Mouse (Mus musculus): ENCODE measurements around the gene Slc17a8. TPM values are rescaled to one million over a fixed set of nuclear protein-coding genes. Genes with fewer than 3 reads are reported as not detected.
"Not testable (repeated sequence)": the region's sequence is repeated elsewhere in the genome, so short reads cannot be mapped to it uniquely, and the experiment has no call there.

The Slc17a8 gene
- under 1 TPM in 1 of 2 experiments, not detected in 1; 0.04 TPM for total RNA-seq (2021)
- long read RNA-seq, experiment 1, result 0 reads
- long read RNA-seq, experiment 2, result 0 reads

DNA sequence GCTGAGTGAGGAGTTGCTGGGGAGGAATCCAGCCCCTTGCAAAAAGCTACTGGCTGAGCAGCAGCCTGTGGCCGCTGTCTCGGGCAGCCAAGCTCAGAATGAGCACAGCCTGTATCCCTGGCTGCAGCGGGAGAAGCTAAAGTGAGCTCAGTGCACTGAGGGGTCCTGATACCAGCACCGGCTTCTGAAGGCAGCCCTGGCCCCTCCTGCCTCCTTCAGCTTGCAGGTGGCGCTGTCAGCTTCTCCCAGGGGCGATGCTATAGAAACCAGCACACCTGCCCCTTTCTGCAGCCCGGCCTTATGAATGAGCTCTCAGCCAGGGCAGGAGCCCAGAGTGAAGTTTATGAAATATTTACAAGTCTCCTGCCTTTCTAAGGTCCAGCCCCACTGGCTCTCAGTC is at the start of gene Slc17a8:
Slc17a8 (minus strand) TSS at position 125 of the 400 bp plus-strand sequence.
- no peak for DNase-seq
- intact Hi-C loops (cut with DNase I; ENCODE audit: low total_unique reads), result no loop called here

DNA sequence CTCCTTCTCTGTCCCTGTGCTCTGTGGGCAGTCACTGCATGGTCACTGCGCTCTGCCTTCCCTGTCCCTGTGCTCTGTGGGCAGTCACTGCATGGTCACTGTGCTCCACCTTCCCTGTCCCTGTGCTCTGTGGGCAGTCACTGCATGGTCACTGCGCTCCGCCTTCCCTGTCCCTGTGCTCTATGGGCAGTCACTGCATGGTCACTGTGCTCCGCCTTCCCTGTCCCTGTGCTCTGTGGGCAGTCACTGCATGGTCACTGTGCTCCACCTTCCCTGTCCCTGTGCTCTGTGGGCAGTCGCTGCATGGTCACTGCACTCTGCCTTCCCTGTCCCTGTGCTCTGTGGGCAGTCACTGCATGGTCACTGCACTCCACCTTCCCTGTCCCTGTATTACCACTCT is 49.3 kb upstream of the Slc17a8 start:
- DNase-seq; intact Hi-C loops (cut with DNase I; ENCODE audit: low total_unique reads): not testable (repeated sequence)

DNA sequence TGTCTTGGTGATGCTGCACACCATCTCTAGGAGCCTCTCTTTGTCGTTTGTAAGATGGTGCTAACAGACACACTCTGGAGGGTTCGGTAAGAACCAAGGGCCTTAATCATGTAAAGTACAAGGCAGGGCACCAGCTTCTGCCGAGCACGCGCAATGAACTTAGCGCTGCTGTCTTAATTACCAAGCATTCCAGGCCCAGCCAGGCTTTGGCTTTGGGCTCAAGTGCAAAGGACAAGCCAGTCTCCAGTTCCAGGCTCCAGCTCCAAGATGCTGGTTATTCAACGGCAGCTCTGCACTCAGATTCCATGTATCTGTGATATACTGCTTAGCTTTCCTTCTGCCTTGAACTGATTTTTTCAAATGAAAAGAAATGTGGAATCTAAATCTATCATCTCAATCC is 46.5 kb upstream of the Slc17a8 start:
- intact Hi-C loops (cut with DNase I; ENCODE audit: low total_unique reads), result no loop called here
- no peak for DNase-seq

DNA sequence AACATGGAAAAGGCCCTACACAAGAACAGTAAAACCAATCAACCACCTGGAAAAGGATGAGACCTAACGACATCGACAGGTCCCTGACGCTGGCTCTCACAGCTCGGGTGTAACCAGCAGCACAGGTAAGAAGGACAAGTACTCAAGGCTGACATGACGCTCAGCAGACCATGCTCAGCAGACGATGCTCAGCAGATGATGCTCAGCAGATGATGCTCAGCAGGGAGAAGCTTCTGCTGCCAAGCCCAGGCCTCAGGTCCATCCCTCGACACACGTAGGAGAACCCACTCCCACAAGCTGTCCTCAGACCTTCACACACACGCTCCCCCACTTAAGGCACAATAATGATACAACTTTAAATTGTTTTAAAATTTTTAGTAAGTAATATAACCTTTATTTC is 44.6 kb upstream of the Slc17a8 start:
- intact Hi-C loops (cut with DNase I; ENCODE audit: low total_unique reads), result no loop called here
- no peak for DNase-seq

DNA sequence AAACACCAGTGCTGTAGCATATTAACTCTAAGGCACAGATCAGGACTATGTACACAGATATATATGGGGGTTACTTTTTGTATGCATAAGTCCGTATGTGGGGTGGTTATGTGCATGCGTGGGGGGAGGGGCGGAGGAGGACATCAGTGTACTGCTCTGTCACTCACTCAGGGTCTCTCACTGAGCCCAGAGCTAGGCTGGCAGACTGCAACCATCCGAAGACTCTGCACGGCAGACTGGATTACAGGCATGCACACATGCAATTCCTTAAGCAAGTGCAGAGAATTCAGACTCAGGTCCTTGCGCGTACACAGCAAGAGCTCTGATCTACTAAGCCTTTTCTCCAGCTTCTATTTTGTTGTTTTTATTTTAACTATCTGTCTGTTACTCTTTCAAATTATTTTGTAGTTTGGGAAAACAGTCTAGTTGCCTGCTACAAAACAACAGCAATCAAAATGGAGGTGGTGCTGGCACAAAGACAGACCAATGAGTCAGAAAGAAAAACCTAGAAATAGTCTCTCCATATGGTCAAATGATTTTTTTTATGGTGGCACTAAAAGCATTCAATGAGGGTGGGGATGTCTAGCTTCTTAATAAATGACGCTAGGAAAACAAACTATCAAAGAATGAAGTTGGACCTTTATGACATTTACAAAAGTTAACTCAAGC is 44.1 kb upstream of the Slc17a8 start:
- intact Hi-C loops (cut with DNase I; ENCODE audit: low total_unique reads), result no loop called here
- no peak for DNase-seq

DNA sequence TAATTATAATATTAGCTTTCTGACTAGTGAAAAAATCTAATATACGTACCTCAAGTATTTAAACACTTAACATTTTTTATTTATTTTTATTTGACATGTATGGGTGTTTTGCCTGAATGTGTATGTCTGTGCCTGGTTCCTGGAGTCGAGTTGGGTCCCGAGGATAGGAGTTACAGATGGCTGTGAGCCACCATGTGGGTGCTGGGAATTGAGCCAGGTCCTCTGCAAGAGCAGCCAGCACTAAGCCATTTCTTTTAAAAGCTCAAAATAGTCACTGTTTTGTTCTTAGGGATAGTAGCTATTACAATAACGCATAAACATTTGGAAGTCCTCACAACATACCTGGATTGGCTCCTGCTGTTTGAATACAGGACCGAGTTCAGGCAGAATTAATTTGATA is 35.3 kb upstream of the Slc17a8 start:
- DNase-seq, result no peak
- intact Hi-C loops (cut with DNase I; ENCODE audit: low total_unique reads), result no loop called here

DNA sequence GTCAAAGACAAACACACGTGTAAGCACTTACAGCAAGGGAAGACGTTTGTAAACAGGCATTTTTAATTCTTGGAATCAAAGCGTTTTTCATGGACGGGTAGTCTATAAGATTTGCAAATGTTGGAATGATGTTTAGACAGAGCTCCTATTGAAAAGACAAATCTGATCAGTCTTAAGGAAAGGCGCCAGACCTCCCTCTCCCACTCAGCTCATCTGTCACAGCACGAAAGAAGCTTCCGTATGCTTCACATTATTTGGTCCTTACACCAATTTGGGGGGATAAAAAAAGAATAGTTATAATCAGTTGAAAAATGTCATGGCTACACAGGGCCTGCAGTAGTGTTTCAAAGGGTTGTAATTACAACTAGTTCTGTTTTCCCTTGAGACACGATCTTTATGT is 31.9 kb upstream of the Slc17a8 start:
- no peak for DNase-seq
- intact Hi-C loops (cut with DNase I; ENCODE audit: low total_unique reads), result no loop called here

DNA sequence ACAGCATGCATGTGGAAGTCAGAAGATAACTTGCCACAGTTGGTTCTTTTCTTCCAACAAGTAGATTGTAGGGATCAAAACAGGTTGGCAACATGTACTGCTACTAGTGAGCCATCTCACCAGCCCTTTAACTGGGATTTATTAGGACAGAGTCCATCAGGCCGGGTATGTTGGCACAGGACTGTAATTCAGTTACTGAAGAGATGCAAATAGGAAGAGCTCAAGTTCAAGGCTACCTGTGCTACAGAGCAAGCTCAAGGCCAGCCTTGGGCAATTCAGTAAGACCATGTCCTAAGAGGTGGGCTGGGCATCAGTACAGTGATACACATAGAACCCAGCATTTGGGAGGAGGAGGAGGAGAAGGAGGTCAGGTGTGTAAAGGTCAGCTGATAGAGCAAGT is 30.6 kb upstream of the Slc17a8 start:
- no peak for DNase-seq
- intact Hi-C loops (cut with DNase I; ENCODE audit: low total_unique reads), result no loop called here

DNA sequence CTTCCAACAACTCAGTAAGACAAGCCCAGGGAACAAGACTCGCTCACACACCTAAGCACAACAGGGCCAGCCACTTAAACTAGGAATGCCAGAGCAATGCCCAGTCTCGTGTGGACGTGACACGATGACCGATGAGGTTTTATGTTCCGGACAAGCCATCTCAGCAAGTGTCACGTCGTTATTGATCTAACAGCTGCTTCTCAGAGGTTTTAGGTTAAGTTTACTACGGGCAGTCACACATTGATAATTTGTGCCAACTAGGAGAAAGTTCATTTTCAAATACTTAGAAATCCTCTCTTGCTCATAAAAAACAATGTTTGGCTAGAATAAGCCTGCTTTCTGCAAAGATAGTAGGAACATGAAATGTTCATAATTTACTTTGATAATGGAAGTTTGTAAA is 25.9 kb upstream of the Slc17a8 start:
- intact Hi-C loops (cut with DNase I; ENCODE audit: low total_unique reads), result no loop called here
- no peak for DNase-seq

DNA sequence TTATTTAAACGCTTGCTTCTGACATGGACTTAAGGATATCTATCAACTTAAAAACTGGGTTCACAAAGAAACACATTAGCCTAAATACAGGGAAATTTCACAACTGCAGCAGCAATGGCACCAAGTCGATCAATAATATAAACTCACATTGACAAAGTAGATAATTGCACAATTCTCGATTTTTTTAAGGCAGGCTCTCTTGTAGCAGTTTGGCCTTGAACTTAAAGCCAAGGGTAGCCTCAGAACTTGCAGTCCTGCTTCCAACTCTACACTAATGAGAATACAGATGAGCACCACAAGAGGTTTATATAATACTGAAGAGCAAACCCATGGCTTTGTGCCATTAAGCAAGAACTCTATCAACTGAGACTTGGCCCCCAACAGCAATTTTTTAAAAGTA is 15.9 kb upstream of the Slc17a8 start:
- no peak for DNase-seq
- intact Hi-C loops (cut with DNase I; ENCODE audit: low total_unique reads), result no loop called here

DNA sequence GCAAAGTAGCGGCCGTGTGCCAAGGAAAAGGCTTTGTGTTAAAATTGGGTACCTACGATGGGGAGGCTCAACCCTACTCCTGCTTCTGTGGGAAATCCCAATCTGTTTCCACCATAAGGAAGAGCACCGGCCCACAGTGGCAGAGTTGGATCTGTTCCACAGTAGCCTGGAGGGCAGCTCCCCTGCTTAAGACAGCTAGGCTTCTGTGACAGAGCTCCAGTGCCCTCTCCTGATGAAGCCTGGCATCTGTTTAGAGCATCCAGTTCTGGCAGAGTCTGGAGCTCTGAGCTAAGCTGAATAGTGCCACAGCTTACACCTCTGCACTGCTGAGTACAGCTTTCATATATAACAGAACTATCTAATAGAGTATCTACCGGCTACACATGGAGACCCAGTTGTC is 14.0 kb upstream of the Slc17a8 start:
- intact Hi-C loops (cut with DNase I; ENCODE audit: low total_unique reads), result no loop called here
- no peak for DNase-seq

DNA sequence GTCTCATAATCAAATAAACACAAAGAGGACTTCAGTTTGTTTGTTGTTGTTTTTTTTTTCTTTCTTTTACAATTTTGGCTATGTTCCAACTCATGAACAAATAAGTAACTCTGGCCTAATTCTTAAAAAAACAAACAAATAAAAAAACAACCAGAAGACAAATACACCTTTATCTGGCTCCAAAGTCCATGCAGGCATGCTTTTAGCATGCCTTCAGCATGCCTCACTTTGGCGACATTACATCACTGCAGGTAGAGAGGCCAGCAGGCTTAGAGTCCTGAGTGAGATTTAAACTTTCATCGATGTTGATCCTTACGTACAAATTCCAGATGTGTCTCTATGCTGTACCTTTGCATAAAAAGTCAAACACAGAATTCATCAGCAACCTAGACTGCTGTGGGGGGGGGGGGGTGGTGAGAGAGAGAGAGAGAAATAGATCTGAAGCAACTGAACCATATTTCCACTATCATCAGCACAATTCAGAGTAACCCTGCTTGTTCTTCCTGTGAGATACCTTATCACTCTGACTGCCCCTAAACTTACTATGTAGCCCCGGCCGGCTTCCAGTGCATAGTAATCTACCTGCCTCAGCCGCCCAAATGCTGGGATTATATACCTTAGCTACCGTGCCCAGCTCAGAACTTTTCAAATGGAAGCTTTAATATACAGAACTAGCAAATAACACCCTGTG is 12.8 kb upstream of the Slc17a8 start:
- no peak for DNase-seq
- intact Hi-C loops (cut with DNase I; ENCODE audit: low total_unique reads), result loop anchor here (5.0 kb wide), 1 partner anchor 307 kb away; no protein-coding TSS in a partner anchor

DNA sequence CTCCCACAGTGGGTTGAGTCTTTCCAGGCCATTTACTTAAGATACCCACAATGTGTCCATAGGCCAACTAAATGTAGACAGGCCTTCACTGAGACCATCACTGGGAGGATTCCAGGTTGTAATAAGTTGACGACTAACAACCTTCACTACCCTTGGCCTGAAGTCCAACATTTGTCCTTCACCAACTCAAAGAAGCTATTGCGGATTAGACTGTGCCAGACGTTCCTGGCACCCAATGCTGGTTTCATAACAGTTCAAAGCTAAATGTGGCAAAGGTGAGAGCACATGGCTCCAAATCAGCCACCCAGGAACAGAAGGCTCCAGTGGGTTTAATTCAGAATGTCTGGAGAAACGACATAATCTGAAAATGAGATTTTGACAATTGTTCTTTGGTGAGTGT is 12.1 kb upstream of the Slc17a8 start:
- intact Hi-C loops (cut with DNase I; ENCODE audit: low total_unique reads), result loop anchor here (5.0 kb wide), 1 partner anchor 306 kb away; no protein-coding TSS in a partner anchor

DNA sequence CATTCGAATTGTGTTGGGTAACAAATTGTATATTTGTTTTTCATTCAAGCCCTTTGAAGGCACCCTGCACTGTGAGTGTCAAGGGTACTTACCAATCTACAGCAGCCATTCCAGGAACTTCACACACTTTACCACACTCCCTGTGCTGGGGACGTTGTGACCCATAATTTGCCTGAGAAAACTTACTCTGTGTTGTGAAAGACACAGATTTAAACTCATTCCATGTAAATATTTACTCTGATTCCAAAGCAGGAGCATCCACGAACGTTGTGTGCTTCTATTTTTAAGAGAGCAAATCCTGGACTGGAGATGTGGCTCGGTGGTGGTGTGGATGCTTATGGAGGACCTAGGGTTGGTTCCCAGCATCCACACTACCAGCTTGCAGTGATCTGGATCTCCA is 10.8 kb upstream of the Slc17a8 start:
- intact Hi-C loops (cut with DNase I; ENCODE audit: low total_unique reads), result loop anchor here (5.0 kb wide), 1 partner anchor 305 kb away; no protein-coding TSS in a partner anchor

More for the DNA sequence above, 12.1 kb upstream of the Slc17a8 start:
- no peak for DNase-seq

DNA sequence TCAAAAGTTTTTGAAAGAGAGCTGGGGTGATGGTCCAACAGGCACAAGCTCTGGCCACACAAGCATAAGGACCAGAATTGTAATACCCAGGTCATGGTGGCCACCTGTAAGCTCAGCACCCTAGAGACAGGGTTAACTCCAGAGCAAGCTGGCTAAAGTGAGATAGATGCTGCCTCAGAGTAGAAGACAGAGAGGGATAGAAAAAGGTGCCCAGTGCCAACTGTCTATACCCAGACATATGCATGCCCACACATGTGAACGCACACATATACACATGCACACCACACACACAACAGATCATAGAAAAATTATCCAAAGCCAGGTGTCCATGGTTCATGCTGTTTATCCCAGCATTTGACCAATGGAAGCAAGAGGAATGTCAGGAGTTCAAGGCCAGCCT is 9.5 kb upstream of the Slc17a8 start:
- intact Hi-C loops (cut with DNase I; ENCODE audit: low total_unique reads), result loop anchor here (5.0 kb wide), 1 partner anchor 303 kb away; no protein-coding TSS in a partner anchor
- DNase-seq, result no peak

More for the DNA sequence above, 10.8 kb upstream of the Slc17a8 start:
- DNase-seq, result no peak

DNA sequence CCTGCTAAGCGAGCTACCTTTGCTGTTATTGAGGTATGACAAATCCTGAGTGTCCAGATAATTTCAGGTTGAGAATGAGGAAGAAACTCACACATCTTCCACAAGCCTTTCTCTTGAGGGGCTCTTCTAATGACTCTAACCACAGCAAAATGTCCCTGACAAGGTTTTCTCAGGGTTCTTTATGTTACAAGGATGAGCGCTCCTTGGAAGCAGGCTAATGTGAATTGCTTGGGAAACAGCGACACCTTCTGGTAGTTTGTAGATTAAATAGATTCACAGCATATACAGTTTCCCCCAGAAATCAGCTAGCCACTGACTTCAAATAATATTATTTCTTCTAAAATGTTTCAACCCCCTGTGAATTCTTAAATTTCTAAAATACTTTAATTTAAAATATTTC is 9.0 kb upstream of the Slc17a8 start:
- DNase-seq, result no peak
- intact Hi-C loops (cut with DNase I; ENCODE audit: low total_unique reads), result loop anchor here (5.0 kb wide), 1 partner anchor 303 kb away; no protein-coding TSS in a partner anchor

DNA sequence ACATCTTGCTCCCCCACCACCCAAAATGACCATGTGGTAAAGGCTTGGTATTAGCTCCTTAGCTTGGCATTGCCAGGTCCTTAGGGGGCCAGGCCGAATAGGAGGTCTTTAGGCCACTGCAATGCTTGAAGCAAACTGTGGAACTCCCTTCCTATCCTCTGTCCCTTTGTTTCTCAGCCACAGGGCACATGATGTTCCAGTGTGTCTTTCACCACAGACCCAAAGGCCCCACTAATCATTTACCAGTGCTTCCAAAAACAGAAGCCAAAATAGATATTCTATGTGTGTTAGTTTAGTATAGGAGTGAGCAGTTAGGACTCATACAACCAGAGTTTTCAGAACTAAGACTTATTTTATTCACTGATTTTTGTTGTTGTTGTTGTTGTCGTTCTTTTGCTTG is 5.7 kb upstream of the Slc17a8 start:
- DNase-seq, result no peak
- intact Hi-C loops (cut with DNase I; ENCODE audit: low total_unique reads), result loop anchor here (5.0 kb wide), 1 partner anchor 164 kb away; no protein-coding TSS in a partner anchor

DNA sequence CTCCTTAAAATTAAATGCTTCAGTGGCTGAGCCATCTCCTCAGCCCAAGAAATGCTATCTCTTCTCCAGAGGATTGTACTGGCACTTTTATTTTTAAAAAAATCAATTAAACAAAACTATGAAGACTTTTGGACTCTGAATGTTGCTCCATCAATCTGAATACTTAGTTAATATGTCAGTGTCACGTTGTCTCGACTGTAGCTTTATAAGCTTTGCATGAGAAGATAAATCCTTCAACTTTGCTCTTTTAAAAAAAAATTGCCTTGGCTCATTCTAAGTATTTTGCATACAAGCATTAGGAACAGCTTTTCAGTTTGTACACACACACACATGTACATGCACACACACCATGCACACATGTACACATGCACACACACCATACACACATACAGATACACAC is 3.1 kb upstream of the Slc17a8 start:
- intact Hi-C loops (cut with DNase I; ENCODE audit: low total_unique reads), result no loop called here
- no peak for DNase-seq

DNA sequence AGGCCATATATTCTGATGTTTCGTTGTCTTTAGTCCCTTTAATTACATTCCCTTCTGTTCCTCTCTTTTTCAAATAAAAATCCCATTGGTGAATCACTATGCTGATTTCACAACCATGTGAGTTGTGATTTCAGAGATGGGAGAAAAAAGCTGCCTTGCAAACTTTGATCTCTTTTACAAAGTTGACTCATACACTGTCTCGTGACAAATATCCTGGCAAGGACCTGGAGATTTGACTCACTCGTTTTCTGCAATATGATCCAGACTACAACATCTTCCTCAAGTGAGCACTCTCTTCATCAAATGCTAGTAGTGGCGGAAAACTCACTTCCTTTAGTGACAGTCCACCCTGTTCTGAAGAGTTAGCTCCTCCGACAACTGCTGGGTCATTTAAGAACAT is 21.7 kb downstream of the Slc17a8 start:
- no peak for DNase-seq
- intact Hi-C loops (cut with DNase I; ENCODE audit: low total_unique reads), result no loop called here

DNA sequence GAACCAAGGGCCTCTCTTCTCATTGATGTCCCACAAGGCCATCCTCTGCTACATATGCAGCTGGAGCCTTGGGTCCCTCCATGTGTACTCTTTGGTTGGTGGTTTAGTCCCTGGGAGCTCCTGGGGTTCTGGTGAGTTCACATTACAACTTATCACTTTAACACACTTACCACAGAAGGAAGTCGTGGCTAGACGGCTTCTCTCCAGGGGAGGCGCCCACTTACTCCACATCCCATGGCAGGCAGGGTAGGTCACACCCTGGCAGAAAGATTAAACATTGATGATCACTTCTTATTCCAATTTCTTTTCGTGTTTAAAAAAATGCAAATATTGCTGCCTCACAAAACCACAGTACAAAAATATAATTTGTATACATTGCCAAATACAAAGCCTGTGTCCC is 23.8 kb downstream of the Slc17a8 start:
- intact Hi-C loops (cut with DNase I; ENCODE audit: low total_unique reads), result no loop called here
- no peak for DNase-seq

DNA sequence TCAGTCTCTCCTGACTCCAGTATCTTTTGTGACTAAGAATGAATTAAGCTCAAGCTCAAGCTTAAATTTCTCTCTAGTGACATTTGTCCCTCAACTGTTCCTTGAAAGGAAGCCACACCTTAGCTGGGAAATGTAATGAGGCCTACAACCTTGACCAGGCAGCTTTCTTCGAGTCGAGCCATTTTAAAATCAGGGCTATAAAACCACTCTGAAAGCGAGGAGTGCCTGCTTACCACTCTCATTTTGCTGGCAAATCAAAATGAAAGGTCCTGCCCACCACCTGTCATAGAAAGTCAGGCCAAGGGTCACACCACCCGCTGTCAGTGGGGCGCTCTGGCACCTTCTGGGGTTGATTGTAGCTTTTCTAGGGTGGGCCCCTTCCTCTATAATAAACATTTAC is 25.1 kb downstream of the Slc17a8 start:
- intact Hi-C loops (cut with DNase I; ENCODE audit: low total_unique reads), result no loop called here
- no peak for DNase-seq

Measured in gastrocnemius, postnatal 14 days (tissue).